7 mouse cellular contexts compared by ENCODE assay signal in the genomic region with DNA sequence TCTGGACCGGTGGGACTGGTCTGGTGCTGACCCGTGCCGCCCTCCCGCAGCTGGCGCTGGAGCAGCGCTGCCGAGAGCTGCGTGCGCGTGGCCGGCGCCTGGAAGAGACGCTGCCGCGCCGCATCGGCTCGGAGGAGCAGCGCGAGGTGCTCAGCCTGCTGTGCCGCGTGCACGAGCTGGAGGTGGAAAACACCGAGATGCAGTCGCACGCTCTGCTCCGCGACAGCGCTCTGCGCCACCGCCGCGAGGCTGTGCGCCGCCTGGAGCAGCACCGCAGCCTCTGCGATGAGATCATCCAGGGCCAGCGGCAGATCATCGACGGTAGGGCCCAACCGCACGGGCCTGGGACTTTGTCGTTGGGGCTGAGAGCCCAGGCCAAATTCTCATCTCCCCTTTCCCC. TPM values are rescaled to one million over a fixed set of nuclear protein-coding genes. Genes with fewer than 3 reads are reported as not detected.
A peak's percentile ranks its signal among the peaks of the same experiment; 100 is the strongest.
DNase-seq lines count a peak whose midpoint lies in the region; ATAC-seq and TF ChIP-seq lines count a peak whose summit lies in the region.

No protein-coding gene starts in this region.

- no peaks in the 10 kb centered on the region for H3K9me3 ChIP-seq in midbrain, embryonic 12.5 days

- ATAC-seq in midbrain, embryonic 12.5 days (ENCODE audit: low FRiP score, low read depth), result 0 out of 2 replicates have a peak, but pooled peaks have one; percentile 14

- TF ChIP-seq POLR2A in brain, embryonic 14.5 days (IDR thresholded peaks at IDR 0.05; ENCODE audit: borderline replicate concordance, extremely low read depth, insufficient read depth, insufficient read length, poor library complexity, severe bottlenecking), result no peak

- H3K9ac ChIP-seq in midbrain, embryonic 12.5 days (replicated peaks), result peak overlapping the region; percentile 34; the same call in 1 of the 2 replicates

- peak; percentile 23 for DNase-seq in layer of hippocampus, adult 9-11 months
- DNase-seq in layer of hippocampus, adult 11-12 months (ENCODE audit: low spot score), result no peak
- peak; percentile 85 for DNase-seq in brain, embryonic 14.5 days (ENCODE audit: low read depth)
- DNase-seq in frontal cortex, postnatal 36 days (ENCODE audit: low spot score in 2 of 2), result peak; percentile 63 to 73
- no peak for DNase-seq in yolk sac, embryonic 10.5 days (ENCODE audit: low spot score)
- no peak for DNase-seq in spleen, postnatal 14 days (ENCODE audit: low spot score in 2 of 2)

- peaks cover 27% of the 10 kb centered on the region for H3K4me1 ChIP-seq in midbrain, embryonic 12.5 days

- H3K36me3 ChIP-seq in midbrain, embryonic 12.5 days, result 0 out of 2 replicates have a peak, but pooled peaks cover 4% of the 10 kb centered on the region

- peak overlapping the region; percentile 54 for H3K4me2 ChIP-seq in midbrain, embryonic 12.5 days (replicated peaks)

- H3K27me3 ChIP-seq in midbrain, embryonic 12.5 days, result peaks cover 73% of the 10 kb centered on the region

- peak overlapping the region; percentile 32 for H3K4me3 ChIP-seq in midbrain, embryonic 12.5 days

- TF ChIP-seq CTCF in brain, embryonic 14.5 days (IDR thresholded peaks at IDR 0.05; ENCODE audit: borderline replicate concordance, extremely low read depth, insufficient read depth, insufficient read length), result no peak

- WGBS in midbrain, embryonic 12.5 days, result 1% methylated on average over 43 of the region's 43 CpGs

- no peak overlapping the region for H3K27ac ChIP-seq in midbrain, embryonic 12.5 days (replicated peaks)

RNA-seq across cellular contexts. Expression of a gene that starts 9.4 kb away (rescaled TPM):
- 36.2 and 50.6 TPM in 2 replicates for polyA plus RNA-seq in brain, embryonic 14.5 days (2012; rRNA removed)
- 61.0 and 68.5 TPM in 2 replicates for polyA plus RNA-seq in midbrain, embryonic 12.5 days (2016; fragmentation: Nextera tagmentation; extraction: Ambion mirVana)

RNA-seq across cellular contexts. Expression of a gene that starts 12.4 kb away (rescaled TPM):
- 0.07 and 0.08 TPM in 2 replicates for polyA plus RNA-seq in brain, embryonic 14.5 days (2012; rRNA removed)
- not detected in 2 replicates for polyA plus RNA-seq in midbrain, embryonic 12.5 days (2016; fragmentation: Nextera tagmentation; extraction: Ambion mirVana)

RNA-seq across cellular contexts. Expression of a gene that starts 21.1 kb away (rescaled TPM):
- 0.76 and 0.97 TPM in 2 replicates for polyA plus RNA-seq in brain, embryonic 14.5 days (2012; rRNA removed)
- 0.45 and 0.73 TPM in 2 replicates for polyA plus RNA-seq in midbrain, embryonic 12.5 days (2016; fragmentation: Nextera tagmentation; extraction: Ambion mirVana)

RNA-seq across cellular contexts. Expression of a gene that starts 59.1 kb away (rescaled TPM):
- polyA plus RNA-seq in brain, embryonic 14.5 days (2012; rRNA removed), result 2.9 TPM in 2 replicates
- 1.3 and 2.4 TPM in 2 replicates for polyA plus RNA-seq in midbrain, embryonic 12.5 days (2016; fragmentation: Nextera tagmentation; extraction: Ambion mirVana)

Comparison
In these comparisons a context has a peak if more than half of its experiments do, and no peak if none do; other contexts are left out.
1. DNase-seq: peak in layer of hippocampus, adult 9-11 months (single experiment), brain, embryonic 14.5 days (single experiment) and frontal cortex, postnatal 36 days (2 of 2); none in layer of hippocampus, adult 11-12 months (single experiment), yolk sac, embryonic 10.5 days (single experiment) and spleen, postnatal 14 days (0 of 2).